Mouse (Mus musculus) cerebral cortex, adult 2 months (tissue): ENCODE data around the gene Slc37a1.

Experiments used
- WGBS: fragments of 180-500 bp; shearing (Covaris S2); methylation state at CpG from one replicate; pipeline ENCODE4 v1.1.7; 2018; 5-methylcytosine and 5-hydroxymethylcytosine counted together

Gene Slc37a1

GRCm38 (mm10) chr17:31294363-31295214, 8.0 kb downstream of the Slc37a1 start:
- WGBS = 84% methylated on average over 15 of the region's 15 CpGs

- WGBS = 45% methylated on average over 25 of the region's 25 CpGs
Measured at GRCm38 (mm10) chr17:31295215-31295891, 8.8 kb downstream of the Slc37a1 start.

DNA sequence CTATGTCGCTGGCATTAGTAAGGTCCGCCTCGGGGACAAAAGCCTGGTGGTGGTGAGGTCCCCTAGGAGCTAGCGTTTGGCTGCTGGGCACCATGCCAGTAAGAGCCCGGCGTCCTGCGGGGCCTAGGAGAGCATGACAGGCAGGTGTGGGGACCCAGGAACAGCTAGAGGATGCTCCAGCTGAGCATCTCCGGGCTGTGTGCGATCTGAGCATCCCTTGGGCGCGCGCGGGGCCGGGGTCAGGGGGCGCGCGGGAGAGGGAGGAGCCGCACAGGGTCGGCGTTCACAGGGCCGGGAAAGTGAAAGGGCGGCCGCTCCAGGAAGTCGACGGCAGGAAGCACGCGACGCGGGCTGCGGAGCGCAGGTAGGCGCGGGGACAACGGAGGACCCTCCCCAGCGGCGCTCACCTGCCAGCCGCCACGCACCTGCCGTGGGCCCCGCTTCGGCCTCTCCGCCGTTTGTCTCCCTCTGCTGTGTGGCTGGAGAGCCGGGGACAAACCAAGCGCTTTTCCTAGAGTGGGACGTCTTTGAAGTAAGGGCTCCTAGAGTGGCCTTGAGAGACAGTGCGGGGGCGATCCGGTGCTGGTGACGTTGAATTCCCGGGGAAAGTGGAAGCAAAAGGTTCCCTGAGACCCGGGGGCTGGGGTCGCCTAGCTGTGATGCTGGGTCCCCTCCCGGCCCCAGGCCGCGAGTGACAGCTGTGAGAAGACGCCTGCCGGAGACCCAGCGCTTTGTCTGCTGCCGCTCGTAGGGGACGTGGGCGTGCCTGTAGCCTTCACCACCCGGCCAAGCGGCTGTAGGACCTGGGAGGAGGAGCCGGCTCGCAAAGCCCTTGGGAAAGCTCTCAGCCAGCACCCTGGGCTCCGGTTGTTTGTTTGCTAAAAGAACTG, 9.5 kb downstream of the Slc37a1 start:
- 2% methylated on average over 60 of the region's 68 CpGs for WGBS

- WGBS = 10% methylated on average over 7 of the region's 7 CpGs
Measured at GRCm38 (mm10) chr17:31297521-31297939, 10.9 kb downstream of the Slc37a1 start.

DNA sequence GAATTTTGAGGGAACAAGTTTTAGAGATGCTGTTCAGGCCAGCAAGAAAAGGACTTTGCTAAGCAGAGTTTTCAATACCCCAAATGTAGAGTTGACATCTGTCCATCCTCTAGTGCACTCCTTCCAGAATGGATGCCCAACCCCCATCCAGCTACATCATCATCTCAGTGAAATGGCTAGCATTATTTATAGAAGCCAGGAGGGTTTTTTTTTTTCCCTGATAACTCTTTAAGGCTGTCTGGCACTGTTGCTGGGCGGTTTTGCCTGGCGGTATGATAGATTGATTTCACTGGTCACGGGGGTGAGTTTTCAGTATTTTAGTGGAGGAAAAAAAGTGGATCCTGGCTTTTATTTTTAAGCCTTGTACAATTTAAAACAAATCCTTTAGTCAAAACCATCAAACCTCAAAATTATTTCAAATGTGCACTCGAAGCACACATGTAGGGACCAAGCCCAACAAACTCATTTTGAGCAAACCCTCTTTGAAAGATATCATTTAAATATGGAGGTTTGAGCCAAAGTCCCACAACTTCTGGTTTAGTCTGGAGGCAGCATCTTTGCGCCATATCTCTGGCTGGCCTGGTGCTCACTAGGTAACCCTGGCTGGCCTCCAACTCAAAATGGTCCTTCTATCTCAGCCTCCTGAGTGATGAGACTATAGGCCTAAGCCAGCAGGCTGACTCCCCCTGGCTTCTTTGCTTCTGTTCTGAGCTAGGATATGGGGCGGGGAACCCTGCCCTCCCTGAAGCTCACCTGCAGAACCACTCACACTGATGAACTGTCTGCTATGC, 12.0 kb downstream of the Slc37a1 start:
- 89% methylated on average over 6 of the region's 6 CpGs for WGBS

DNA sequence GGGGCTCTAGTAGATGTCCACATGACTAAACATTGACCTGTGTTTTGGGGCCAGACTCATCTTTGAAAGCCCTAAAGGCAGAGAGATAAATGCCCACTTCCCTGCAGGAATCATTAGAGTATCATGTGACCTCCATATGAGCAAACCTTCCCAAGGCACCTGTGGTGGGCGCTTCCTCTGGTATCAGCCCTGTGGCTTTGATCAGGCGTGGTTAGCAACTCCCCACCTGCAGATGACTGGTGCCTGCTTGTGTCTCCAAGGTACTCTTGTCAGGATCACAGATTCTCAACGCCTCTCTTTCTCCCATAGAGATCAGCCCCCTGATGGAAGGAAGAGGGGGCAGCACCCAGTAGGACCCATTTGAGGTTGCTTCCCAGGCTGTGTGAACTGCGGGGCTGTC, 13.4 kb downstream of the Slc37a1 start:
- 98% methylated on average over 4 of the region's 4 CpGs for WGBS

DNA sequence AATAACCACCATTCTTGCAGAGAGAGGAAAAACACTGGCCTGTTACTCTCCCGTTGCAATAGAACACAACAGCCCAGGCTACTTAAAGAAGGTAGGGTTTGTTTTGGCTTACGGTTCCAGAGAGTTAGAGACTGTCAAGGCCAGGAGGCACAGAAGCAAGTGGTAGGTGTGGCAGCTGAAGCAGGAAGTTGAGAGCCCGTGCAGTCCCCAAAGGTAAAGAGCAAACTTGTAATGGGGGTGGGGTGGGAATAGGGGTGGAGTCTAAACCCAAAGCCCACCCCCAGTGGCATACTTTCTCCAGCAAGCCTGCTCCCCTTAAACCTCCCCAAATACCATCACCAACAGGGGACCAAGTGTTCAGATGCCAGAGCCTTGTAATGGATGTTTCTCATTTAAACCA, 14.1 kb downstream of the Slc37a1 start:
- WGBS = 89% methylated on average over 3 of the region's 3 CpGs

- 97% methylated on average over 4 of the region's 4 CpGs for WGBS
Measured at GRCm38 (mm10) chr17:31303401-31303800, 16.8 kb downstream of the Slc37a1 start.

DNA sequence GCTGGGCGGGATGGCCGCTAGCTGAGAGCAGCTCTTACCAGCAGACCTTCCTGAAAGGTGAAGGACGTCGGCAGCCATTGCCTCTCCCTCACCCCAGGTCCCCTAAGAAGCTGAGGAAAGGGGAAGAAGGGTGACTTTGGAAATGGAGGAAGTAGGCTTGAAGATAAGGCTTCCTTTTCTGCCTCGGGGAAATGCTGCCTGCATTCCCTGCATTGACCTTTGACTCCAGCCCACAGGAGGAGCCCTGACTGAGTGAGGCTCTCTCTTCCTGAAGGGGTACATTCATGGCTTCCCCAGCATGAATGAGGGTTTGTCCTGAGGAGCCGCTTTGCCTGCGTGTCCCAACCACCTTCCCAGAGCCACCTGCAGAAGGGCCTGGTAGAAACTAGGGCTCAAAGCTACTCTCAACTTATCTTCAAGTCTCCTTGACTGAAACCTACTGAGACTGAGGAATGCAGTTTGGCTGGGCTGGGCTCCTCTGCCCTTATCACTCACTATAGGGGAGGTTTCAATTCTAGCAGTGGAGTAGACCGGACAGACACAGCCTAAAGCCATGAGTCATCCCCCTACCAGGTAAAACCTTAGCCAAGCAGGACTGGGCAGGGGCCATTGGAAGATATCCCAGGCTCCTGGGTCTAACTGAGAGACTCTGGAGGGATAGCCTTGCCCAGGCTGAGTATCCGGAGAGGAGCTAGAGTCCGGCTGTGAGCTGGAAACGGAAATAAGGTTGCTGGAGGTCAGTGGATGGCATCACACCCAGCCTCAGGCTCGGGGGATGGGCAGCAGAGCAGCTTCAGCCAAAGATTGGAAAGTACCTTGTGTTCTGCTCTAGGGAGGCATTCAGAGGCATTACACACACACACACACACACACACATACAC, 18.5 kb downstream of the Slc37a1 start:
- WGBS = 73% methylated on average over 12 of the region's 12 CpGs

DNA sequence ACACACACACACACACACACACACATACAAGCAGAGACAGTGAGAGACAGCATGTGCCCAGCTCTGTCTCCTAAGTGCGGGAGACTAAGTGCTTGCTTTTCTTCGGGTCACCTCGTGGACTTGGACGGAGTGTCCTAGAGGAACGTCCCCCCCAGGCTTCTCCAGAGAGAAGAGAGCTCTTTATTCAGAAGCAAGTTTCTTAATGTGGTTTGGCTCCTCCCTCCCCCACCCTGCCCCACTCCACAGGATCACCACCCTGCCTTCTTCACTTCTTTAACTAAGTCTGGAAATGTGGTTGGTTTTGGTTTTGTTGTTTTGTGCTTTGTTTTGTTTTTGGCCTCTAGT, 19.2 kb downstream of the Slc37a1 start:
- WGBS = 62% methylated on average over 5 of the region's 5 CpGs

GRCm38 (mm10) chr17:31307756-31308155, 21.2 kb downstream of the Slc37a1 start:
- whole genome bisulfite sequencing = 82% methylated on average over 3 of the region's 3 CpGs

GRCm38 (mm10) chr17:31308291-31308816, 21.8 kb downstream of the Slc37a1 start:
- WGBS = 97% methylated on average over 7 of the region's 7 CpGs

- WGBS = 65% methylated on average over 6 of the region's 6 CpGs
Measured at GRCm38 (mm10) chr17:31309281-31309793, 22.7 kb downstream of the Slc37a1 start.

DNA sequence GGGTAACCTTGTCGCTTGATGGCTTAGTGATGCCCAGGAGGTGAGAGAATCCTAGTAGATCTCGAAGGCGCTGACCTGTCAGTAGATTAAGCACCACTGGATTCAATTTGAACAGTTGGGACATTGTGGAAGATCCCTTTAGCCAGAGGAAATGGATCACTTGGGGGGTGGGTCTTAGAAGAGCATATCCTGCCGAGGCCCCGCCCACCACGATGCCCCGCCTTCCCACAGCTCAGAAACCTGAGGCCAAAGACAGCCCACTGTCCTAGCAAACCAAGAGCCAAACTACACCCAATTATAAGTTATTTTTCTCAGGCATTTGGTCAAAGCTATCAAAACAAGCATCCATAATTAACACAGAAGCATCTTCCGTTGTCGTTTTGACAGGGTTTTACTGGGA, 24.5 kb downstream of the Slc37a1 start:
- WGBS = 82% methylated on average over 9 of the region's 9 CpGs

DNA sequence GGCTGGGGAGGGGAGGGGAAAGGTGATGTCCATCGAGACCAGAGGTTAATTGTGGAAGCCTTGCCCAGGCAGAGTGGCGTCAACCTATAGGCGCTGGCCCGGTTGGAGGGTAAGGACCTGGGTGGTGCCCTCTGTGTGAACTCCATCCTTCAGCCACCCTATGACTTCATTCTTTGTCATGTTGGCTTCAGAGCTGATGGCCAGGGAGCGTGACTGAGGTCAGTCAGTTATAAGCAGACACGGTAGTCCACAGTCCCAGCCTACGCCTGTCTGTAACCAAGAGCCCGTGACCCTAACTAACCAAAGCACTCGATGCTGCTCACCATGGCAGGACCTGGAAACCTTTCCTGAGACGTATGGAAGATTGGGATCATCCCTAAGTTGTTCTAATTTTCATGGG, 26.1 kb downstream of the Slc37a1 start:
- 93% methylated on average over 10 of the region's 10 CpGs for WGBS

- WGBS = 50% methylated on average over 13 of the region's 13 CpGs
Measured at GRCm38 (mm10) chr17:31315046-31315792, 28.6 kb downstream of the Slc37a1 start.

GRCm38 (mm10) chr17:31315993-31316392, 29.4 kb downstream of the Slc37a1 start:
- WGBS = 74% methylated on average over 6 of the region's 6 CpGs

DNA sequence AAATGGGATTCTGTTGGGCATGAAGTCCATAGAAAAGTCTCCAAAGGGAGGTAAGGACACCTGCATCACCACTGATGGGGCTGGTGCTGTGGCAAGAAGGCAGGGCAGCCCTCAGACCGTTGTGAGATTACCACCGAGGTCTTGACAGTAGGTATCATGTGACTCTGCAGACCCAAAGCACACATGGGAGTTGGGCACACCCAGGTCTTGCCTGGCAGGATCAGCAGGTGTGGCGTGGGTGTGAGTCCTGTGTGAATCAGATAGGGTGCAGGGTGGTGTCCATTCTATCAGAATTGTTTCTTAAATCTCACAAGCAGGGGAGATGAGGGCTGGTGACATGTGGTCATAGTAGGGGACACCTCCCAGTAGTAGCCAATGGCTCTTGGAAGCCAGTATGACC, 30.4 kb downstream of the Slc37a1 start:
- WGBS = 92% methylated on average over 3 of the region's 3 CpGs
